Mouse (Mus musculus): ENCODE data around the gene Siae. TPM values are rescaled to one million over a fixed set of nuclear protein-coding genes. Genes with fewer than 3 reads are reported as not detected.

Siae gene
- polyA plus RNA-seq, 1 experiment from 2014 or later = 7.7 TPM

DNA sequence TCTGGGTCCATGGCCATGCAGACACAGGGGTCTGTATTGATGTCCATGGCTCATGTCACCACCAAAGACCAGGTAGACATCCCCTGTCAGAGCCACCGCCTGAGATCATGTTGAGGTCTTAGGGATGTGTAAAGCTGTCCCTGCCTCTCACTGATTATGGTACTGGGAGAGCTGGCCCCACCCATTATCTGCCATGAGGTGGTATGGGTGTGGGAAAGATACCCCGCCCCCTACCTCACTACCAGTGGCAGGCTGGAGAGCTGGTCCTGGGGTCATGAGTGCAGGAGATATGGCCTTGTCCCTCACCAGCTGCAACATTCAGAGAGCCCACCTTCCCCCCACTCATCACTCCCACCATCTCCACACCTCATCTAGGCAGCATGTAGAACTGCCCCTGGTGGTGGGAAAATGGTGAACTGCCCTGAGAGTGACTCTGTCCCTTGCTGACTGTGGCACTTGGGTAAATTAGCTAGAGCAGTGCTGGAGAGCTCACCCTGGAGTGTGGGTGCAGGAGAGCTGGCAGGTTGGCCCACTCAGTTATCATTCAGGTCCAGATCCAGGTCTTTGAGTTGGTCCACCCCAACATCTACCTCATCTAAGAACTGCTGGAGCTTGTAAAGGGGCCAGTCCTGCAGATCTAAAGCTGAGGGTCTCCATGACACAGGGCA is 45.2 kb downstream of the Siae start:
- TF ChIP-seq EP300 (IDR thresholded peaks at IDR 0.05) = no peak
- TF ChIP-seq CTCF (IDR thresholded peaks at IDR 0.05) = no peak
- Histone ChIP-seq H3K9me3 (ENCODE audit: low read length) (no peaks in the 10 kb centered on the region), H3K27ac (ENCODE audit: low read length) (no peak overlapping the region), H3K4me3 (ENCODE audit: low read depth, low read length) (no peak overlapping the region), H3K36me3 (ENCODE audit: insufficient read depth, low read length) (no peaks in the 10 kb centered on the region), H3K4me1 (ENCODE audit: insufficient read depth, low read depth, low read length) (no peaks in the 10 kb centered on the region), H3K27me3 (replicated peaks; ENCODE audit: insufficient read depth, low read length) (no peaks in the 10 kb centered on the region), H3K4me2 (replicated peaks; ENCODE audit: low read depth, low read length) (no peak overlapping the region), H3K9ac (replicated peaks; ENCODE audit: low read depth) (no peak overlapping the region)
- WGBS = 93% methylated on average over 2 of the region's 2 CpGs
- ATAC-seq (no peak), DNase-seq (ENCODE audit: low spot score) (no peak)

GRCm38 (mm10) chr9:37605089-37605488 is 49.6 kb downstream of the Siae start:
- ATAC-seq (no peak), DNase-seq (ENCODE audit: low spot score) (no peak)
- Histone ChIP-seq H3K4me3 (ENCODE audit: low read depth, low read length) (no peak overlapping the region), H3K4me2 (replicated peaks; ENCODE audit: low read depth, low read length) (no peak overlapping the region), H3K27me3 (replicated peaks; ENCODE audit: insufficient read depth, low read length) (no peaks in the 10 kb centered on the region), H3K9me3 (ENCODE audit: low read length) (no peaks in the 10 kb centered on the region), H3K9ac (replicated peaks; ENCODE audit: low read depth) (no peak overlapping the region), H3K36me3 (ENCODE audit: insufficient read depth, low read length) (no peaks in the 10 kb centered on the region), H3K27ac (ENCODE audit: low read length) (no peak overlapping the region), H3K4me1 (ENCODE audit: insufficient read depth, low read depth, low read length) (no peaks in the 10 kb centered on the region)
- TF ChIP-seq EP300 (IDR thresholded peaks at IDR 0.05) (no peak), CTCF (IDR thresholded peaks at IDR 0.05) (no peak)
- 86% methylated on average over 3 of the region's 3 CpGs for WGBS

DNA sequence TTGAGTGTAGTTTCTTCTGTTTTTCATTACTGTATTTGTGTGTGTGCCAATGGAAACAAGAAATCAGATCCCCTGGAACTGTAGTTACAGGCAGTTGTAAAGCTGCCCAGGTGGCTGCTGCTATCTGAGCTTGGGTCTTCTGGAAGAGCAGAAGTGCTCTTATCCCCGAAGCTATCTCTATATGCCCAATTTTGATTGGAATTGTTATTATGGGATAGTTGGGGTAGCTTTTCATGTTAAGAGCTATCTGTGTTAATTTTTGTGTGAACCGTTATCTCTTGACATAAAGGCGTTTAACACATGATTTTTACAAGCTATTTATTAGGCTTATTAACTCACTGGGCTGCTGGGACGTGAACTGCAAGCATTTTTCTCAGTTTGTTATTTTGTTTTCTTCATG is 54.1 kb downstream of the Siae start:
- H3K9me3 ChIP-seq (ENCODE audit: low read length) = no peaks in the 10 kb centered on the region
- no peak overlapping the region for H3K9ac ChIP-seq (replicated peaks; ENCODE audit: low read depth)
- H3K4me2 ChIP-seq (replicated peaks; ENCODE audit: low read depth, low read length) = no peak overlapping the region
- H3K4me1 ChIP-seq (ENCODE audit: insufficient read depth, low read depth, low read length) = peaks cover 3% of the 10 kb centered on the region; the same call in 1 of the 2 replicates
- DNase-seq (ENCODE audit: low spot score) (no peak), ATAC-seq (no peak)
- H3K4me3 ChIP-seq (ENCODE audit: low read depth, low read length) = no peak overlapping the region
- 77% methylated on average over 4 of the region's 4 CpGs for WGBS
- H3K27ac ChIP-seq (ENCODE audit: low read length) = no peak overlapping the region
- H3K36me3 ChIP-seq (ENCODE audit: insufficient read depth, low read length) = no peaks in the 10 kb centered on the region
- TF ChIP-seq EP300 (IDR thresholded peaks at IDR 0.05) = no peak
- TF ChIP-seq CTCF (IDR thresholded peaks at IDR 0.05) = no peak
- no peaks in the 10 kb centered on the region for H3K27me3 ChIP-seq (replicated peaks; ENCODE audit: insufficient read depth, low read length)

DNA sequence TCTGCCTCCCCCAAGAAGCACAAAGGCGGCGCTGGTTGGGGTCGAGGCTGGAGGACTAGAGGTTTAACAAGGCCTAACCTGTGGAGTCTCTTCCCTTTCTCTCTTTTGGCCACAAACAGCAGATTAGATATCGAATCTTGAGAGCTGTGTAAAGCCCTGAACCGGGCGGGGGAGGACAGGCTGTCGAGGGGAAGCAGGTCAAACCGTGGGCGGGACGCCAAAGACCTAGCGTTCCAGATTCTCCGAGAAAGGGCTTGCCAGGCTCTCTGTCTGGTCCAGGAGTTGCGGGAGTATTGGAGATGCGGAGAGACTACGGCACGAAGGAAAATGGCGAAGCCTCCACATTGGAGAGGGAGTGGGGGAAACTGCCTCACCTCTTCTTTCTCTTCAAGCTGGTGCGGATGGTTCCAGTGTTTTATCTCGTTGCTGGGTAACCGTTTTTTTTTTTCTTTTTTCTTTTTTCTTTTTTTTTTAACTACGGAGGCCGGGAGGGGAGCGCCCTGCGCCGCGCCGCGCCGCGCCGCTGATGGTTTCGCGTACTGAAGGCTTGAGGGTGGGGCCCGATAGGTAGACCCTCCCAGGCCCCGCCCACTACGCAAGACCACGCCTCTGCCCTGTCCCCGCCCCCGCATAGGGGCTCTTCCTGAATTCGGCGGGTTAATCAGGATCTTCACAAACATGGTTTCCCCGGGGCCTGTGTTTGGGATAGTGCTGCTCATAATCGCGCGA is 57.8 kb downstream of the Siae start, which contains the start of gene Spa17:
Spa17 (minus strand) TSS at position 541 of the 729 bp plus-strand sequence.
- ATAC-seq (peak; percentile 98), DNase-seq (ENCODE audit: low spot score) (peak; percentile 96)
- peaks cover 3% of the 10 kb centered on the region; the same call in 1 of the 2 replicates for H3K4me1 ChIP-seq (ENCODE audit: insufficient read depth, low read depth, low read length)
- peak within 1 kb of the TSS; percentile 89 for H3K27ac ChIP-seq (ENCODE audit: low read length)
- H3K9ac ChIP-seq (replicated peaks; ENCODE audit: low read depth) = peak within 1 kb of the TSS; percentile 60
- H3K4me3 ChIP-seq (ENCODE audit: low read depth, low read length) = peak within 1 kb of the TSS; percentile 69
- under 1% methylated on average over 45 of the region's 45 CpGs for WGBS
- H3K27me3 ChIP-seq (replicated peaks; ENCODE audit: insufficient read depth, low read length) = no peaks in the 10 kb centered on the region
- TF ChIP-seq CTCF (IDR thresholded peaks at IDR 0.05) (no peak), EP300 (IDR thresholded peaks at IDR 0.05) (peak; percentile 75; the same call in 1 of the 2 replicates)
- H3K9me3 ChIP-seq (ENCODE audit: low read length) = no peaks in the 10 kb centered on the region
- no peaks in the 10 kb centered on the region for H3K36me3 ChIP-seq (ENCODE audit: insufficient read depth, low read length)
- H3K4me2 ChIP-seq (replicated peaks; ENCODE audit: low read depth, low read length) = peak within 1 kb of the TSS; percentile 83

GRCm38 (mm10) chr9:37613911-37614280 is 58.4 kb downstream of the Siae start:
- DNase-seq (ENCODE audit: low spot score) (no peak), ATAC-seq (no peak)
- whole genome bisulfite sequencing = 17% methylated on average over 6 of the region's 6 CpGs
- Histone ChIP-seq H3K36me3 (ENCODE audit: insufficient read depth, low read length) (no peaks in the 10 kb centered on the region), H3K4me1 (ENCODE audit: insufficient read depth, low read depth, low read length) (peaks cover 3% of the 10 kb centered on the region; the same call in 1 of the 2 replicates), H3K4me3 (ENCODE audit: low read depth, low read length) (peak overlapping the region; percentile 69), H3K9ac (replicated peaks; ENCODE audit: low read depth) (no peak overlapping the region), H3K4me2 (replicated peaks; ENCODE audit: low read depth, low read length) (peak overlapping the region; percentile 83), H3K27me3 (replicated peaks; ENCODE audit: insufficient read depth, low read length) (no peaks in the 10 kb centered on the region), H3K9me3 (ENCODE audit: low read length) (no peaks in the 10 kb centered on the region), H3K27ac (ENCODE audit: low read length) (peak overlapping the region; percentile 9)
- TF ChIP-seq EP300 (IDR thresholded peaks at IDR 0.05) = no peak
- TF ChIP-seq CTCF (IDR thresholded peaks at IDR 0.05) = no peak

DNA sequence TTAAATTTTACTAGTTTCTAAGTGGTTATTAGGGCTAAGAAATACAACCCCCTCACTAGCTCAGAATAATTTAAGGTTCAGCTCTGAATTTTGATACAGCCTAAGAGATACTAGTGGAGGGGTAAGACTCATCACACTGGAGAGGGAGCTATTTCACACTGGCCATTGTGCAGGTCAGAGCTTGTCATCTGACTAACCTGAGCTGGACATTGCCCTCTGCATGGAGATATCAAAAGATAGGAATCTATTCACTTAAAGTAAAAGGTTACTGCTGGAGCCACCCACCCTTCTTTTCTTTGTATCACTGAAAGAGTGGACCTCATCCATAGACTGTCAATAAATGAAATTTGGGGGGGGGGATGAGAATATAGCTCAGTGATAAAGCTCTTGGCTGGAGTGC is 58.8 kb downstream of the Siae start:
- H3K27ac ChIP-seq (ENCODE audit: low read length) = no peak overlapping the region; the same call in 1 of the 2 replicates
- peaks cover 3% of the 10 kb centered on the region; the same call in 1 of the 2 replicates for H3K4me1 ChIP-seq (ENCODE audit: insufficient read depth, low read depth, low read length)
- no peak overlapping the region for H3K4me2 ChIP-seq (replicated peaks; ENCODE audit: low read depth, low read length)
- H3K9ac ChIP-seq (replicated peaks; ENCODE audit: low read depth) = no peak overlapping the region
- no peak overlapping the region for H3K4me3 ChIP-seq (ENCODE audit: low read depth, low read length)
- ATAC-seq (no peak), DNase-seq (ENCODE audit: low spot score) (no peak)
- no peaks in the 10 kb centered on the region for H3K36me3 ChIP-seq (ENCODE audit: insufficient read depth, low read length)
- no peaks in the 10 kb centered on the region for H3K9me3 ChIP-seq (ENCODE audit: low read length)
- H3K27me3 ChIP-seq (replicated peaks; ENCODE audit: insufficient read depth, low read length) = no peaks in the 10 kb centered on the region
- TF ChIP-seq EP300 (IDR thresholded peaks at IDR 0.05) = no peak
- no peak for TF ChIP-seq CTCF (IDR thresholded peaks at IDR 0.05)
